Mouse (Mus musculus) midbrain, embryonic 13.5 days (tissue): ENCODE results near the gene Mrgpra4. TPM values are rescaled to one million over a fixed set of nuclear protein-coding genes. Genes with fewer than 3 reads are reported as not detected.

Experiments
- ATAC-seq: fragments of 200-750 bp; cut with Nextera tagmentation; 2 replicates; pipeline ENCODE4 v1.8.0; 2017; ENCODE audit warnings: mild to moderate bottlenecking, moderate TSS enrichment, moderate library complexity
- H3K27ac ChIP-seq: fragments of 300-500 bp; sonication (generic); 2 replicates; pipeline ENCODE4 v1.5.1; 2015; ENCODE audit warnings: inconsistent platforms, mild to moderate bottlenecking, moderate library complexity
- H3K27me3 ChIP-seq: fragments of 300-500 bp; sonication (generic); 2 replicates; pipeline ENCODE4 v1.6.1; 2015; ENCODE audit warnings: mild to moderate bottlenecking, inconsistent platforms
- H3K36me3 ChIP-seq: fragments of 300-500 bp; sonication (generic); 2 replicates; pipeline ENCODE4 v1.6.1; 2015; ENCODE audit warnings: mild to moderate bottlenecking, inconsistent platforms
- H3K4me1 ChIP-seq: fragments of 300-500 bp; sonication (generic); replicated peaks from 2 replicates; pipeline ENCODE4 v1.6.1; 2015; ENCODE audit warnings: inconsistent platforms
- H3K4me2 ChIP-seq: fragments of 300-500 bp; sonication (generic); replicated peaks from 2 replicates; pipeline ENCODE4 v1.6.1; 2015; ENCODE audit warnings: moderate library complexity, mild to moderate bottlenecking, inconsistent platforms
- H3K4me3 ChIP-seq: fragments of 300-500 bp; sonication (generic); replicated peaks from 2 replicates; pipeline ENCODE4 v1.5.1; 2015; ENCODE audit warnings: mild to moderate bottlenecking, inconsistent platforms
- H3K9ac ChIP-seq: fragments of 300-500 bp; sonication (generic); replicated peaks from 2 replicates; pipeline ENCODE4 v1.6.1; 2015; ENCODE audit warnings: mild to moderate bottlenecking, inconsistent platforms
- H3K9me3 ChIP-seq: fragments of 300-500 bp; sonication (generic); 2 replicates; pipeline ENCODE4 v1.6.1; 2016; ENCODE audit warnings: mild to moderate bottlenecking, inconsistent platforms
- WGBS: fragments of 180-500 bp; shearing (Covaris S2); methylation state at CpG from one replicate; pipeline ENCODE4 v1.1.7; 2015; 5-methylcytosine and 5-hydroxymethylcytosine counted together
- polyA plus RNA-seq: library from polyadenylated mRNA; unstranded; fragments of >200 nt; fragmentation: Nextera tagmentation; extraction: Ambion mirVana; gene quantifications from 2 replicates; pipeline ENCODE4 v1.2.1, GENCODE M21; 2015

The Mrgpra4 gene
- not detected in 2 replicates for polyA plus RNA-seq

- Histone ChIP-seq H3K4me1 (no peaks in the 10 kb centered on the region), H3K36me3 (no peaks in the 10 kb centered on the region), H3K9me3 (no peaks in the 10 kb centered on the region), H3K4me2 (no peak within 1 kb of the TSS), H3K27ac (no peak within 1 kb of the TSS), H3K4me3 (no peak within 1 kb of the TSS), H3K9ac (no peak within 1 kb of the TSS), H3K27me3 (no peaks in the 10 kb centered on the region)
- ATAC-seq, result no peak
- WGBS, result 94% methylated on average over 1 of the region's 1 CpGs
Measured at GRCm38 (mm10) chr7:47981995-47982394, at the start of gene Mrgpra4. Gene Mrgpra4, minus strand, starts transcription at chr7:47982095.

GRCm38 (mm10) chr7:48027497-48027896 is 45.6 kb upstream of the Mrgpra4 start, which contains the start of gene Mrgprx1:
Gene Mrgprx1, minus strand, starts transcription at chr7:48027597.
- no peaks in the 10 kb centered on the region for H3K36me3 ChIP-seq
- H3K27me3 ChIP-seq, result no peaks in the 10 kb centered on the region
- ATAC-seq, result no peak
- H3K4me2 ChIP-seq, result no peak within 1 kb of the TSS
- H3K27ac ChIP-seq, result no peak within 1 kb of the TSS
- H3K9ac ChIP-seq, result no peak within 1 kb of the TSS
- 91% methylated on average over 3 of the region's 3 CpGs for WGBS
- no peaks in the 10 kb centered on the region for H3K9me3 ChIP-seq
- H3K4me1 ChIP-seq, result no peaks in the 10 kb centered on the region
- no peak within 1 kb of the TSS for H3K4me3 ChIP-seq

GRCm38 (mm10) chr7:48017874-48018273 is 36.0 kb upstream of the Mrgpra4 start:
- H3K9me3 ChIP-seq, result no peaks in the 10 kb centered on the region
- no peak overlapping the region for H3K9ac ChIP-seq
- H3K4me1 ChIP-seq, result no peaks in the 10 kb centered on the region
- ATAC-seq, result no peak
- H3K27ac ChIP-seq, result no peak overlapping the region
- no peak overlapping the region for H3K4me2 ChIP-seq
- no peaks in the 10 kb centered on the region for H3K27me3 ChIP-seq
- no peaks in the 10 kb centered on the region for H3K36me3 ChIP-seq
- H3K4me3 ChIP-seq, result no peak overlapping the region
- WGBS, result 50% methylated on average over 2 of the region's 2 CpGs

- no peaks in the 10 kb centered on the region for H3K4me1 ChIP-seq
- no peaks in the 10 kb centered on the region for H3K9me3 ChIP-seq
- no peak overlapping the region for H3K4me2 ChIP-seq
- no peak overlapping the region for H3K27ac ChIP-seq
- H3K4me3 ChIP-seq, result no peak overlapping the region
- no peak for ATAC-seq
- no peaks in the 10 kb centered on the region for H3K27me3 ChIP-seq
- H3K36me3 ChIP-seq, result no peaks in the 10 kb centered on the region
- WGBS, result 80% methylated on average over 3 of the region's 3 CpGs
- no peak overlapping the region for H3K9ac ChIP-seq
Measured at GRCm38 (mm10) chr7:47995689-47996088, 13.8 kb upstream of the Mrgpra4 start.

GRCm38 (mm10) chr7:47986752-47987151 is 4.9 kb upstream of the Mrgpra4 start:
- Histone ChIP-seq H3K27me3 (no peaks in the 10 kb centered on the region), H3K36me3 (no peaks in the 10 kb centered on the region), H3K4me3 (no peak overlapping the region), H3K4me1 (no peaks in the 10 kb centered on the region), H3K4me2 (no peak overlapping the region), H3K9ac (no peak overlapping the region), H3K27ac (no peak overlapping the region), H3K9me3 (no peaks in the 10 kb centered on the region)
- WGBS, result 59% methylated on average over 1 of the region's 1 CpGs
- no peak for ATAC-seq

Other genes starting within 250 kb of the Mrgpra4 start
- not detected in 2 replicates for gene Mrgprx1, start 45.5 kb upstream of the Mrgpra4 start, polyA plus RNA-seq
- not detected in 2 replicates for gene Mrgprb5, start 186.9 kb upstream of the Mrgpra4 start, polyA plus RNA-seq
- not detected in 2 replicates for gene Mrgprb4, start 217.2 kb upstream of the Mrgpra4 start, polyA plus RNA-seq